Mouse (Mus musculus): Measurements from ENCODE around the gene Gm498. TPM values are rescaled to one million over a fixed set of nuclear protein-coding genes. Genes with fewer than 3 reads are reported as not detected.

The Gm498 gene
- total RNA-seq (2014; rRNA removed): not detected in 2 replicates
- polyA plus RNA-seq (2015; fragmentation: Nextera tagmentation; extraction: Ambion mirVana): not detected in 2 replicates

- Histone ChIP-seq H3K27me3 (ENCODE audit: insufficient read depth, low read length) (no peaks in the 10 kb centered on the region), H3K4me3 (ENCODE audit: low read depth, low read length) (no peak within 1 kb of the TSS), H3K4me1 (ENCODE audit: insufficient read depth, low read length) (no peaks in the 10 kb centered on the region), H3K9me3 (ENCODE audit: low read length) (no peaks in the 10 kb centered on the region), H3K4me2 (ENCODE audit: low read depth, low read length, poor library complexity, severe bottlenecking) (no peak within 1 kb of the TSS), H3K9ac (replicated peaks; ENCODE audit: low read length, poor library complexity, severe bottlenecking) (no peak within 1 kb of the TSS), H3K27ac (ENCODE audit: low read depth, low read length) (no peak within 1 kb of the TSS), H3K36me3 (ENCODE audit: insufficient read depth, low read length) (no peaks in the 10 kb centered on the region)
- no peak for TF ChIP-seq CTCF (IDR thresholded peaks at IDR 0.05)
- DNase-seq (ENCODE audit: low spot score) (no peak), ATAC-seq (ENCODE audit: low FRiP score) (no peak)
- 86% methylated on average over 2 of the region's 2 CpGs for WGBS
Measured at GRCm38 (mm10) chr7:143866538-143866937, at the start of gene Gm498. Gm498 (plus strand) TSS chr7:143866838.

GRCm38 (mm10) chr7:143819201-143819600, 47.4 kb upstream of the Gm498 start:
- no peak for ATAC-seq (ENCODE audit: low FRiP score)
- 87% methylated on average over 4 of the region's 4 CpGs for WGBS
- Histone ChIP-seq H3K9ac (replicated peaks; ENCODE audit: low read length, poor library complexity, severe bottlenecking) (no peak overlapping the region), H3K4me1 (ENCODE audit: insufficient read depth, low read length) (peaks cover 8% of the 10 kb centered on the region; the same call in 1 of the 2 replicates), H3K9me3 (ENCODE audit: low read length) (no peaks in the 10 kb centered on the region), H3K4me2 (ENCODE audit: low read depth, low read length, poor library complexity, severe bottlenecking) (no peak overlapping the region), H3K4me3 (ENCODE audit: low read depth, low read length) (no peak overlapping the region), H3K27ac (ENCODE audit: low read depth, low read length) (no peak overlapping the region), H3K27me3 (ENCODE audit: insufficient read depth, low read length) (no peaks in the 10 kb centered on the region), H3K36me3 (ENCODE audit: insufficient read depth, low read length) (peaks cover 21% of the 10 kb centered on the region; the same call in 1 of the 2 replicates)
- DNase-seq (ENCODE audit: low spot score): no peak
- no peak for TF ChIP-seq CTCF (IDR thresholded peaks at IDR 0.05)

GRCm38 (mm10) chr7:143821241-143821640, 45.4 kb upstream of the Gm498 start:
- no peak for DNase-seq (ENCODE audit: low spot score)
- H3K4me2 ChIP-seq (ENCODE audit: low read depth, low read length, poor library complexity, severe bottlenecking): no peak overlapping the region
- 87% methylated on average over 2 of the region's 2 CpGs for WGBS
- no peak overlapping the region for H3K4me3 ChIP-seq (ENCODE audit: low read depth, low read length)
- no peak for TF ChIP-seq CTCF (IDR thresholded peaks at IDR 0.05)
- ATAC-seq (ENCODE audit: low FRiP score): no peak
- H3K9me3 ChIP-seq (ENCODE audit: low read length): no peaks in the 10 kb centered on the region
- H3K36me3 ChIP-seq (ENCODE audit: insufficient read depth, low read length): peaks cover 11% of the 10 kb centered on the region; the same call in 1 of the 2 replicates
- peaks cover 8% of the 10 kb centered on the region; the same call in 1 of the 2 replicates for H3K4me1 ChIP-seq (ENCODE audit: insufficient read depth, low read length)
- H3K27ac ChIP-seq (ENCODE audit: low read depth, low read length): no peak overlapping the region
- no peaks in the 10 kb centered on the region for H3K27me3 ChIP-seq (ENCODE audit: insufficient read depth, low read length)
- H3K9ac ChIP-seq (replicated peaks; ENCODE audit: low read length, poor library complexity, severe bottlenecking): no peak overlapping the region

GRCm38 (mm10) chr7:143822375-143823265, 44.0 kb upstream of the Gm498 start, which contains the start of the genes Nadsyn1 and Dhcr7:
Nadsyn1 (minus strand) TSS chr7:143822849.
Dhcr7 (plus strand) TSS chr7:143823145.
- ATAC-seq (ENCODE audit: low FRiP score) (peak; percentile 98), DNase-seq (ENCODE audit: low spot score) (peak; percentile 98)
- Histone ChIP-seq H3K4me1 (ENCODE audit: insufficient read depth, low read length) (peaks cover 8% of the 10 kb centered on the region; the same call in 1 of the 2 replicates), H3K27ac (ENCODE audit: low read depth, low read length) (peak within 1 kb of the TSS; percentile 70), H3K4me3 (ENCODE audit: low read depth, low read length) (peak within 1 kb of the TSS; percentile 61), H3K9me3 (ENCODE audit: low read length) (no peaks in the 10 kb centered on the region), H3K9ac (replicated peaks; ENCODE audit: low read length, poor library complexity, severe bottlenecking) (peak within 1 kb of the TSS; percentile 75), H3K36me3 (ENCODE audit: insufficient read depth, low read length) (peaks cover 9% of the 10 kb centered on the region; the same call in 1 of the 2 replicates), H3K4me2 (ENCODE audit: low read depth, low read length, poor library complexity, severe bottlenecking) (peak within 1 kb of the TSS; percentile 78), H3K27me3 (ENCODE audit: insufficient read depth, low read length) (no peaks in the 10 kb centered on the region)
- under 1% methylated on average over 39 of the region's 40 CpGs for WGBS
- no peak for TF ChIP-seq CTCF (IDR thresholded peaks at IDR 0.05)

- peak; percentile 20; the same call in 1 of the 2 replicates for ATAC-seq (ENCODE audit: low FRiP score)
- Histone ChIP-seq H3K9ac (replicated peaks; ENCODE audit: low read length, poor library complexity, severe bottlenecking) (0 out of 2 replicates have a peak overlapping the region, but pooled peaks have one; percentile 42), H3K27ac (ENCODE audit: low read depth, low read length) (peak overlapping the region; percentile 70), H3K4me3 (ENCODE audit: low read depth, low read length) (peak overlapping the region; percentile 61), H3K27me3 (ENCODE audit: insufficient read depth, low read length) (no peaks in the 10 kb centered on the region), H3K4me1 (ENCODE audit: insufficient read depth, low read length) (peaks cover 8% of the 10 kb centered on the region; the same call in 1 of the 2 replicates), H3K4me2 (ENCODE audit: low read depth, low read length, poor library complexity, severe bottlenecking) (peak overlapping the region; percentile 78), H3K36me3 (ENCODE audit: insufficient read depth, low read length) (peaks cover 7% of the 10 kb centered on the region; the same call in 1 of the 2 replicates), H3K9me3 (ENCODE audit: low read length) (no peaks in the 10 kb centered on the region)
- TF ChIP-seq CTCF (IDR thresholded peaks at IDR 0.05): no peak
- 82% methylated on average over 4 of the region's 4 CpGs for WGBS
- DNase-seq (ENCODE audit: low spot score): no peak
Measured at GRCm38 (mm10) chr7:143823266-143823605, 43.4 kb upstream of the Gm498 start.

GRCm38 (mm10) chr7:143826985-143827384, 39.7 kb upstream of the Gm498 start:
- WGBS: 97% methylated on average over 2 of the region's 2 CpGs
- Histone ChIP-seq H3K27ac (ENCODE audit: low read depth, low read length) (no peak overlapping the region), H3K4me2 (ENCODE audit: low read depth, low read length, poor library complexity, severe bottlenecking) (no peak overlapping the region), H3K4me1 (ENCODE audit: insufficient read depth, low read length) (peaks cover 5% of the 10 kb centered on the region; the same call in 1 of the 2 replicates), H3K4me3 (ENCODE audit: low read depth, low read length) (no peak overlapping the region), H3K36me3 (ENCODE audit: insufficient read depth, low read length) (no peaks in the 10 kb centered on the region), H3K9me3 (ENCODE audit: low read length) (no peaks in the 10 kb centered on the region), H3K9ac (replicated peaks; ENCODE audit: low read length, poor library complexity, severe bottlenecking) (no peak overlapping the region), H3K27me3 (ENCODE audit: insufficient read depth, low read length) (no peaks in the 10 kb centered on the region)
- no peak for DNase-seq (ENCODE audit: low spot score)
- no peak for ATAC-seq (ENCODE audit: low FRiP score)
- TF ChIP-seq CTCF (IDR thresholded peaks at IDR 0.05): no peak
